Mouse (Mus musculus): ENCODE measurements around the gene Tmem108. TPM values are rescaled to one million over a fixed set of nuclear protein-coding genes. Genes with fewer than 3 reads are reported as not detected.

Gene Tmem108
- polyA plus RNA-seq, 1 experiment from 2014 or later: 9.6 TPM

DNA sequence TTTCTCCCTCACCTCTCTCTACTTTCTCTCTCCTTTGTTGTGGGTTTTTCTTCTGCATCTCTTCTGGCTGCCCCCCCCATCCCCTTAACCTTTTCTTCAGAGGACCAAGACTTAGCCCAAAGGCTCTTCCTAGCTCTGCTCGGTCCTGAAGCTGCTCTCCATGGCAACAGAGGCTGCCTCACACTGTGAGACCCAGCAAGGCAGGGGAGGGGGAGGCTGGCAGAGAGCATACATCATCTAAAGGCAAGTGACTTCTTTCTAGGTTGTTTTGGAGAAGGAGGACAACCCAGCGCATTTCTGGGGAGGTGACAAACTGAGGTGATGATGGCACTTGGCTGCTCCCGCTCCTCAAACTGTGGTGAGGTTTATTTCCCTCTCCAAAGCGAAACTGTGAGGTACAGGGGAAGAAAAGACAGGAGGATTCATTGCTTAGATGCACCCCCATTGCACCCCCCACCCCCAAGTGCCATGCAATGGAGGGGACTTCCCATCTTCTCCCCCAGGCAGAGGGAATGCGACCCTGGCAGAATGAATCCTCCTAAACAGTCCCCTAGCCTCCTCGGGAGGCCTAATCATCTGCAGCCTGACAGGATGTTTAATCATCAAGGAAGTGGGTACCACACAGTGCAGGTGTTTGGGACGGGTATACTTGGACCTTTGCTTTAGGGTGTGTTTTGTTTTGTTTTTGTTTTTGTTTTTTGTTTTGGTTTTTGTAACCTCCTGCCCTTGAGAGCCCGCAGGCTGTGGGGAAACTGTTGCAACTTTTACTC is 223.4 kb downstream of the Tmem108 start:
- H3K27me3 ChIP-seq: no peaks in the 10 kb centered on the region
- H3K4me1 ChIP-seq: no peaks in the 10 kb centered on the region
- no peak overlapping the region for H3K9ac ChIP-seq
- 33% methylated on average over 8 of the region's 8 CpGs for WGBS
- H3K9me3 ChIP-seq: no peaks in the 10 kb centered on the region
- H3K27ac ChIP-seq: no peak overlapping the region
- H3K36me3 ChIP-seq: no peaks in the 10 kb centered on the region
- H3K4me2 ChIP-seq: no peak overlapping the region
- ATAC-seq (ENCODE audit: insufficient number of reproducible peaks, insufficient read depth, low FRiP score, low TSS enrichment, low read depth): no peak
- H3K4me3 ChIP-seq: no peak overlapping the region

- H3K4me3 ChIP-seq: no peak overlapping the region
- H3K27ac ChIP-seq: no peak overlapping the region
- ATAC-seq (ENCODE audit: insufficient number of reproducible peaks, insufficient read depth, low FRiP score, low TSS enrichment, low read depth): no peak
- H3K9ac ChIP-seq: no peak overlapping the region
- 83% methylated on average over 6 of the region's 6 CpGs for WGBS
- H3K27me3 ChIP-seq: no peaks in the 10 kb centered on the region
- no peak overlapping the region for H3K4me2 ChIP-seq
- H3K9me3 ChIP-seq: no peaks in the 10 kb centered on the region
- H3K36me3 ChIP-seq: no peaks in the 10 kb centered on the region
- no peaks in the 10 kb centered on the region for H3K4me1 ChIP-seq
Observed at GRCm38 (mm10) chr9:103536059-103536634, 225.5 kb downstream of the Tmem108 start.

GRCm38 (mm10) chr9:103525041-103525537 is 236.5 kb downstream of the Tmem108 start:
- no peaks in the 10 kb centered on the region for H3K36me3 ChIP-seq
- no peak overlapping the region for H3K27ac ChIP-seq
- no peaks in the 10 kb centered on the region for H3K9me3 ChIP-seq
- no peaks in the 10 kb centered on the region for H3K27me3 ChIP-seq
- WGBS: 13% methylated on average over 10 of the region's 10 CpGs
- peak overlapping the region; percentile 22 for H3K4me2 ChIP-seq
- no peak overlapping the region for H3K9ac ChIP-seq
- no peak for ATAC-seq (ENCODE audit: insufficient number of reproducible peaks, insufficient read depth, low FRiP score, low TSS enrichment, low read depth)
- H3K4me1 ChIP-seq: peaks cover 20% of the 10 kb centered on the region
- H3K4me3 ChIP-seq: no peak overlapping the region

DNA sequence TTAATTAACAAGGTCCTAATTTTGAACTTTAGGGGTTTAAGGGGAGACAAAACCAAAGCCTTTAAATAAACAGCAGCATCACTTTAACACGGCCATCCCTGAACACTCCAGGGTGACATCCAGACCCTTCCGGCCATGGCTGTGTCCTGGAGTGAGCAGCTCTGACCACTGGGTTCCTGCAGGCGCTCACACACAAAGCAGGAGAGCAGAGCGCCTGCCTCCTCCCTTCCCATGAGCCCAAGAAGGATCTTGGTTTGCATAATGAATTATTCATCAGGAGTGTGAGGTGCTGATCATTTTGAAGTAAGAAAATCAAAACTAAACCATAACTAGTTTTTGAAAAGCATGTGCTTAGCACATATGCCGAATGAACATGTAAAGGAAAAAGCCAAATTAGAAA is 237.0 kb downstream of the Tmem108 start:
- 16% methylated on average over 5 of the region's 5 CpGs for WGBS
- Histone ChIP-seq H3K4me1 (peaks cover 20% of the 10 kb centered on the region), H3K9ac (no peak overlapping the region), H3K36me3 (no peaks in the 10 kb centered on the region), H3K9me3 (no peaks in the 10 kb centered on the region), H3K4me2 (peak overlapping the region; percentile 22; the same call in 1 of the 2 replicates), H3K4me3 (no peak overlapping the region), H3K27ac (no peak overlapping the region), H3K27me3 (no peaks in the 10 kb centered on the region)
- ATAC-seq (ENCODE audit: insufficient number of reproducible peaks, insufficient read depth, low FRiP score, low TSS enrichment, low read depth): no peak

DNA sequence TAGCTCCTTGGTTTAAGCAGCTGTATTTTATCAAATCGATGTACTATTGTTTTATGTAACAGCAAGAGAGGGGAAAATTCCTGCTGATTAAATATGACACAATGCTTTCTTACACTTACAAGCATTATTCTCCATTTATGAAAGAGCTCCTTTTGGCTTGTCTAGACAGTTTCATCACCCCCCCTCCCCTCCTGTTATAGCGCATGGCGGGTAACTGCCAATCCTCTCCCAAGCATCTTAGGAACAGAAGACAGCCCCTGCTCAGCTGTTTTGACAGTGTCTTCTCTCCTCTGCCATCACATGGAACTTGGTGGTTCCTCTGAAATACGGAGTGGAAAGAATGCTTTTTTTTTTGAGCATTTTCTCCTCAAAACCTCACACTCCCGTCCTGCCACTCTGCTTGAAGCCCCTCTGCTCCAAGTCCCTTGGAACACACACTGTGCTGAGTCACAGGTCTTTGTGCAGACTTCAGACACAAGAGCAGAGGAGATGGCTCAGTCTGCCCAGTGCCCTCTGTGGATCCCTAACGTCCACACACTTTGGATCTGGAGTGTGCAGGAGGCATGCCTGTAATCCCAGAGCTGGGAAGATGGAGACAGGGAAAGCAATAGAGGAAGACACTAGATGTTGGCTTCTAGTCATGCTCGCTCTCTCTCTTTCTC is 237.8 kb downstream of the Tmem108 start:
- H3K27ac ChIP-seq: no peak overlapping the region

GRCm38 (mm10) chr9:103523008-103523407 is 238.6 kb downstream of the Tmem108 start:
- no peaks in the 10 kb centered on the region for H3K27me3 ChIP-seq
- H3K4me2 ChIP-seq: no peak overlapping the region
- no peak overlapping the region for H3K9ac ChIP-seq
- no peak overlapping the region for H3K27ac ChIP-seq
- H3K4me1 ChIP-seq: peaks cover 20% of the 10 kb centered on the region
- WGBS: 59% methylated on average over 6 of the region's 6 CpGs
- H3K9me3 ChIP-seq: peaks cover 3% of the 10 kb centered on the region; the same call in 1 of the 2 replicates
- no peak for ATAC-seq (ENCODE audit: insufficient number of reproducible peaks, insufficient read depth, low FRiP score, low TSS enrichment, low read depth)
- H3K36me3 ChIP-seq: no peaks in the 10 kb centered on the region
- no peak overlapping the region for H3K4me3 ChIP-seq

More for the DNA sequence above, 237.8 kb downstream of the Tmem108 start:
- ATAC-seq (ENCODE audit: insufficient number of reproducible peaks, insufficient read depth, low FRiP score, low TSS enrichment, low read depth): no peak
- WGBS: 51% methylated on average over 7 of the region's 7 CpGs
- no peak overlapping the region for H3K9ac ChIP-seq
- H3K36me3 ChIP-seq: no peaks in the 10 kb centered on the region
- no peak overlapping the region for H3K4me2 ChIP-seq
- no peaks in the 10 kb centered on the region for H3K27me3 ChIP-seq
- H3K4me1 ChIP-seq: peaks cover 20% of the 10 kb centered on the region
- H3K4me3 ChIP-seq: no peak overlapping the region
- H3K9me3 ChIP-seq: peaks cover 3% of the 10 kb centered on the region; the same call in 1 of the 2 replicates

- Histone ChIP-seq H3K27ac (no peak overlapping the region), H3K9ac (no peak overlapping the region), H3K4me3 (no peak overlapping the region), H3K36me3 (no peaks in the 10 kb centered on the region), H3K4me2 (no peak overlapping the region), H3K27me3 (no peaks in the 10 kb centered on the region), H3K4me1 (no peaks in the 10 kb centered on the region), H3K9me3 (no peaks in the 10 kb centered on the region)
- no peak for ATAC-seq (ENCODE audit: insufficient number of reproducible peaks, insufficient read depth, low FRiP score, low TSS enrichment, low read depth)
- 60% methylated on average over 2 of the region's 2 CpGs for WGBS
Observed at GRCm38 (mm10) chr9:103513884-103514283, 247.8 kb downstream of the Tmem108 start.

DNA sequence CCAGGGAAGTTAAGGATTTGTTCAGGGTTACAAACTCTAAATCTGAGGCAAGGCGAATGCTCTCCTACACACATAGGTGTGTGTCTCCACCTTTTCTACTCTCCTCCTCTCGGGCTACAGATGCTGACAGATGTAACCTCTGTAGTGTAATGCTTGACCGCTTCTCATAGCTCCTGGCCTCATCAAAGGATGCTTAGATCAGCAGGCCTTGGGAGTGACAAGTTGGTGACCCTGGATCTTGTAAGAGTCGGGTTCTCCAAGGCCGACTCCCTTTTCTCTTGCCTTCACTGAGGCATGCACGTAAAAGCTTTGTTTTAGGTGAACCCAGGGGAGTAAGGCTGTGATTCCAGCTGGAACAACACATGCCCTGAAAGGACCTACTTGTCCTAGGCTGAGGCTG is 249.4 kb downstream of the Tmem108 start:
- H3K36me3 ChIP-seq: no peaks in the 10 kb centered on the region

DNA sequence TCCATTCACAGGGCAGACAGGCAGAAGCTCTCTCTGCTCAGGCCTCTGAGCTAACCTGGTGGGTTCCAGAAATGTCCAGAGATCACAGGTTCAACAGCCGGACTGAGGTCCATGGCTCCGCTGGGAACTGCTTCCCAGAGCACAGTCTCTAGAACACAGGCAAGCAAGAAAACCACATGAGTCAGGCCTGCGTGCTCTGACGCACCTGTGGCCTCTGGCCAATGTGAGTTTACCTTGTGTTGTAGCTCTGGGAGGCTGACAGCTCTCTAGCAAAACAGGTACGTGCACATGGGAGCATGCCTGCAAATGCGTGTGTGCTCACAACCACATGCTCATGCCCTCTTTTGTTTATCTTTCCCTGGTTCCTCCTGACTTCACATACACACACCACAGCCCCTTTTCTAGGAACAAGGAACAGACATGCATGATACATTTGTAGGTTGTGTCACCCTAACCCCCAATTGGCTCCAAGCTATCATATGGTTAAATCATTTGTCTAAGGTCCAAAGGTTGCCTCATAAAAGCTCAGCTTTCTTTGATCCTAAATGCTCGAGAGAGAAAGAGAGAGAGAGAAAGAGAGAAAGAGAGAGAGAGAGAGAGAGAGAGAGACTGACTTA is 254.6 kb downstream of the Tmem108 start:
- ATAC-seq (ENCODE audit: insufficient number of reproducible peaks, insufficient read depth, low FRiP score, low TSS enrichment, low read depth): no peak
- 69% methylated on average over 7 of the region's 7 CpGs for WGBS

More for the DNA sequence above, 249.4 kb downstream of the Tmem108 start:
- no peak overlapping the region for H3K27ac ChIP-seq
- no peak overlapping the region for H3K9ac ChIP-seq
- no peaks in the 10 kb centered on the region for H3K9me3 ChIP-seq
- H3K4me2 ChIP-seq: no peak overlapping the region
- no peak overlapping the region for H3K4me3 ChIP-seq
- ATAC-seq (ENCODE audit: insufficient number of reproducible peaks, insufficient read depth, low FRiP score, low TSS enrichment, low read depth): no peak
- H3K4me1 ChIP-seq: peaks cover under 1% of the 10 kb centered on the region
- WGBS: 80% methylated on average over 6 of the region's 6 CpGs
- no peaks in the 10 kb centered on the region for H3K27me3 ChIP-seq

DNA sequence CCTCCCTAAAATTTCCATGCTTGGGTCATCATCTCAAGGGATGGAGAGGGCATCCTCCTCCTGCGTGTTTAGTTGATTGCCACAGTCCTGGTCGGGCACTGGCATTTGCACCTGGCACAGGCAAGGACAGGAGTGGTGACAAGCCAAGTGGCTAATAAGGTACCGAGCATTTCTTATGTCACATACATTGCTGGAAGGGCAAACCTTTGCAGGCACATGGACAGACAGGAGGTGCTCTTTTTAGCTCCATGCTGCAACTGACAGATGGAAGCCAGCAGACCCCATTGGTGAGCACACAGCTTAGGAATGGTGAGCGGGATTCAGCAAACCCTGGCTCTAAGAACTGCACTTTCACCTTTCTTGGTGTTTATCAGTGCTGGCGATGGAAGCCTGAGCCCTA is 256.6 kb downstream of the Tmem108 start:
- H3K27ac ChIP-seq: no peak overlapping the region
- no peak overlapping the region for H3K4me3 ChIP-seq
- no peak overlapping the region for H3K4me2 ChIP-seq
- H3K36me3 ChIP-seq: no peaks in the 10 kb centered on the region
- H3K27me3 ChIP-seq: no peaks in the 10 kb centered on the region
- WGBS: 80% methylated on average over 5 of the region's 5 CpGs
- ATAC-seq (ENCODE audit: insufficient number of reproducible peaks, insufficient read depth, low FRiP score, low TSS enrichment, low read depth): no peak
- no peaks in the 10 kb centered on the region for H3K9me3 ChIP-seq
- H3K4me1 ChIP-seq: peaks cover 26% of the 10 kb centered on the region
- H3K9ac ChIP-seq: no peak overlapping the region

More for the DNA sequence above, 254.6 kb downstream of the Tmem108 start:
- Histone ChIP-seq H3K9ac (no peak overlapping the region), H3K36me3 (no peaks in the 10 kb centered on the region), H3K4me2 (no peak overlapping the region), H3K27me3 (no peaks in the 10 kb centered on the region), H3K27ac (no peak overlapping the region), H3K4me1 (peaks cover 17% of the 10 kb centered on the region), H3K4me3 (no peak overlapping the region), H3K9me3 (no peaks in the 10 kb centered on the region)

DNA sequence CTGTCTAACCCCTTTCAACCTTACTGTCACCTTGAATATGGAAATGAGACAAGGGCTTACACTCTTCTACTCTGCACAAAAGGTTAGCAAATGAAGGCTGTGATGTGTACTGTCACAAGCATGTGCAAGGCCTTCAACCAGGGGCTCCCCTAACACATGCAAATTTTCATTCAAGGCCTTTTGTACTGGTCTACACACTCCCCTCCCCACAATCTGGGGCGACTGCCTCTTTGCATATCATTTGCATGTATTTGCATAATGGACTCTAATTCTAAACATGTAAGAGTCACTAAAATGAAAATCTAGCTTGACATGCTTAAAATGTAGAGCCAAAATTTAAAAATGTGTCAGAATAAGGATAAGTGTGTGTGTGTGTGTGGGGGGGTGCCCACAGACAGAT is 257.0 kb downstream of the Tmem108 start:
- Histone ChIP-seq H3K4me3 (no peak overlapping the region), H3K36me3 (no peaks in the 10 kb centered on the region), H3K4me1 (peaks cover 26% of the 10 kb centered on the region), H3K9me3 (no peaks in the 10 kb centered on the region), H3K9ac (no peak overlapping the region), H3K4me2 (no peak overlapping the region), H3K27ac (no peak overlapping the region), H3K27me3 (no peaks in the 10 kb centered on the region)
- 84% methylated on average over 1 of the region's 1 CpGs for WGBS
- no peak for ATAC-seq (ENCODE audit: insufficient number of reproducible peaks, insufficient read depth, low FRiP score, low TSS enrichment, low read depth)

All from embryonic facial prominence, embryonic 13.5 days (tissue).